30 mouse cellular contexts compared by ENCODE assay signal in genomic region chr13:33083834-33084233, GRCm38 (mm10). TPM values are rescaled to one million over a fixed set of nuclear protein-coding genes. Genes with fewer than 3 reads are reported as not detected.
"Had no signal": no experiment of that assay in that cellular context is flagged by ENCODE, and none has a peak within 500 bp of the region (broad histone marks: within the 10 kb centered on the region; RNA-seq: fewer than 3 reads in every experiment).

No protein-coding gene starts in this region.

- H3K4me2 ChIP-seq: limb, embryonic 13.5 days; liver, embryonic 12.5 days; liver, embryonic 15.5 days; midbrain, embryonic 11.5 days had no signal

- H3K27ac ChIP-seq: limb, embryonic 10.5 days; limb, embryonic 13.5 days; liver, embryonic 12.5 days; liver, embryonic 15.5 days; macrophage; stomach, postnatal 0 days had no signal

- DNase-seq: kidney, adult 18-20 months; kidney, adult 9 months; kidney, postnatal 14 days; kidney, postnatal 4 days; layer of hippocampus, adult 9-11 months; liver; lung, adult 18-20 months; midbrain, embryonic 14.5 days; right cerebral cortex, adult 18-20 months; right cerebral cortex, postnatal 14 days; right cerebral cortex, postnatal 4 days; thymus, adult 2 months; thymus, postnatal 14 days; thymus, postnatal 4 days had no signal

- H3K27me3 ChIP-seq: limb, embryonic 13.5 days; liver, embryonic 12.5 days; liver, embryonic 15.5 days had no signal

- ATAC-seq: intestine, embryonic 16.5 days; liver, embryonic 12.5 days had no signal

- H3K9ac ChIP-seq: limb, embryonic 13.5 days; liver, embryonic 12.5 days; liver, embryonic 15.5 days had no signal

- H3K4me3 ChIP-seq: limb, embryonic 10.5 days; limb, embryonic 13.5 days; liver, embryonic 12.5 days; liver, embryonic 15.5 days; myocyte had no signal

- H3K9me3 ChIP-seq: limb, embryonic 13.5 days had no signal

- H3K36me3 ChIP-seq: limb, embryonic 10.5 days; limb, embryonic 13.5 days; liver, embryonic 12.5 days; liver, embryonic 15.5 days had no signal

- H3K4me1 ChIP-seq: limb, embryonic 10.5 days; liver, embryonic 12.5 days; liver, embryonic 15.5 days had no signal

RNA-seq across cellular contexts. Expression of gene Serpinb1b, which starts 5.5 kb away (rescaled TPM):
- total RNA-seq: megakaryocyte-erythroid progenitor cell, adult 5-6 weeks had no signal
- polyA plus RNA-seq: kidney, embryonic 16.5 days; limb, embryonic 10.5 days; liver, embryonic 12.5 days; liver, embryonic 15.5 days; neural tube, embryonic 11.5 days had no signal

RNA-seq across cellular contexts. Expression of gene Serpinb9b, which starts 56.6 kb away (rescaled TPM):
- total RNA-seq: layer of hippocampus, adult 18-20 months; layer of hippocampus, postnatal 25 days; left cerebral cortex, postnatal 25 days; megakaryocyte-erythroid progenitor cell, adult 5-6 weeks had no signal
- polyA plus RNA-seq: kidney, embryonic 16.5 days; limb, embryonic 10.5 days; limb, embryonic 13.5 days; liver, embryonic 12.5 days; liver, embryonic 15.5 days; stomach, embryonic 14.5 days had no signal
